Comparison of ENCODE assay signal across 30 mouse cellular contexts in the genomic region with DNA sequence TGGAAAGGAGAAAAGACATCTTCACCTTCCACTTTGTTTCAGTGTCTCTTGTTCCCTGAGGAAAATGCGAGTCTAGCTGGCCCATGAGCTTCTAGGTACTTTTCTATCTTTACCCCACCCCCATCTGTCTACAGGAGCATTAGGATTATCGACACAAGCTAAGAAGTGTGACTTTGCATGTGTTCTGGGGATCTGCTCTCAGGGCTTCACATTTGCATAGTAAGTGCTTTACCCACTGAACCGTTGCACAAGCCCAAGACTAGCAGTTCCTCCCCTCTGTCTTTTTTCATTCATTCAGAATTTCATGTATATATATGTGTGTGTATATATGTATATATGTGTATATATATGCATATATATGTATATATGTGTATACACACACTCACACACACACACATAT.
A peak's percentile ranks its signal among the peaks of the same experiment; 100 is the strongest.
DNase-seq lines count a peak whose midpoint lies in the region; ATAC-seq and TF ChIP-seq lines count a peak whose summit lies in the region.
"Had no signal": no experiment of that assay in that cellular context is flagged by ENCODE, and none has a peak within 500 bp of the region (broad histone marks: within the 10 kb centered on the region; RNA-seq: fewer than 3 reads in every experiment).

No protein-coding gene starts in this region.

- H3K4me3 ChIP-seq in kidney, adult 2 months (ENCODE audit: insufficient read depth, low read depth, low read length): no peak overlapping the region
- no peak overlapping the region for H3K4me3 ChIP-seq in kidney, embryonic 14.5 days (ENCODE audit: low read length)
- no peak overlapping the region for H3K4me3 ChIP-seq in kidney, embryonic 16.5 days (ENCODE audit: low read length)
- no peak overlapping the region for H3K4me3 ChIP-seq in midbrain, embryonic 13.5 days (replicated peaks)
- H3K4me3 ChIP-seq in midbrain, embryonic 10.5 days: no peak overlapping the region
- H3K4me3 ChIP-seq: embryonic facial prominence, embryonic 13.5 days; embryonic facial prominence, embryonic 15.5 days; erythroblast, embryonic 14.5 days; forebrain, embryonic 10.5 days; forebrain, embryonic 12.5 days had no signal

- H3K27ac ChIP-seq in kidney, adult 2 months (ENCODE audit: insufficient read depth, low read depth, low read length): no peak overlapping the region
- H3K27ac ChIP-seq in kidney, embryonic 14.5 days (ENCODE audit: low read depth, low read length): no peak overlapping the region; the same call in 1 of the 2 replicates
- H3K27ac ChIP-seq in kidney, embryonic 16.5 days (ENCODE audit: low read length): no peak overlapping the region
- no peak overlapping the region for H3K27ac ChIP-seq in midbrain, embryonic 13.5 days
- H3K27ac ChIP-seq in midbrain, embryonic 10.5 days (replicated peaks): no peak overlapping the region
- H3K27ac ChIP-seq: embryonic facial prominence, embryonic 13.5 days; embryonic facial prominence, embryonic 15.5 days; forebrain, embryonic 10.5 days; forebrain, embryonic 12.5 days had no signal

- H3K9ac ChIP-seq in kidney, embryonic 14.5 days (ENCODE audit: low read depth, low read length): no peak overlapping the region
- H3K9ac ChIP-seq in kidney, embryonic 16.5 days (replicated peaks; ENCODE audit: low read length): no peak overlapping the region
- no peak overlapping the region for H3K9ac ChIP-seq in midbrain, embryonic 13.5 days (replicated peaks)
- H3K9ac ChIP-seq: embryonic facial prominence, embryonic 13.5 days; embryonic facial prominence, embryonic 15.5 days; forebrain, embryonic 12.5 days had no signal

- WGBS in kidney, adult 2 months: 54% methylated on average over 3 of the region's 3 CpGs
- WGBS in kidney, embryonic 14.5 days: 54% methylated on average over 3 of the region's 3 CpGs
- 62% methylated on average over 3 of the region's 3 CpGs for WGBS in kidney, embryonic 16.5 days
- WGBS in midbrain, embryonic 13.5 days: 43% methylated on average over 3 of the region's 3 CpGs
- 56% methylated on average over 3 of the region's 3 CpGs for WGBS in midbrain, embryonic 10.5 days

- ATAC-seq in kidney, embryonic 14.5 days (ENCODE audit: low FRiP score, low TSS enrichment): peak; percentile 40; the same call in 1 of the 2 replicates
- peak; percentile 73; the same call in 1 of the 2 replicates for ATAC-seq in kidney, embryonic 16.5 days (ENCODE audit: low FRiP score, low TSS enrichment)
- 0 out of 2 replicates have a peak, but pooled peaks have one; percentile 35 for ATAC-seq in midbrain, embryonic 13.5 days
- ATAC-seq: activated CD4-positive, CD25-positive, alpha-beta regulatory T cell, adult 4 months; CD4-positive, CD25-positive, alpha-beta regulatory T cell, adult 4 months; forebrain, embryonic 14.5 days; Patski had no signal

- no peaks in the 10 kb centered on the region for H3K27me3 ChIP-seq in kidney, adult 2 months (replicated peaks; ENCODE audit: control insufficient read depth, insufficient read depth, low read length)
- H3K27me3 ChIP-seq in kidney, embryonic 14.5 days (ENCODE audit: control insufficient read depth, insufficient read depth, low read length): no peaks in the 10 kb centered on the region
- H3K27me3 ChIP-seq in kidney, embryonic 16.5 days (ENCODE audit: insufficient read depth, low read length): no peaks in the 10 kb centered on the region
- no peaks in the 10 kb centered on the region for H3K27me3 ChIP-seq in midbrain, embryonic 13.5 days
- no peaks in the 10 kb centered on the region for H3K27me3 ChIP-seq in midbrain, embryonic 10.5 days (ENCODE audit: low read depth, poor library complexity, severe bottlenecking)
- H3K27me3 ChIP-seq: CH12.LX; embryonic facial prominence, embryonic 15.5 days; forebrain, embryonic 12.5 days had no signal

- no peak overlapping the region for H3K4me2 ChIP-seq in kidney, embryonic 14.5 days (replicated peaks; ENCODE audit: low read depth, low read length)
- no peak overlapping the region for H3K4me2 ChIP-seq in kidney, embryonic 16.5 days (replicated peaks; ENCODE audit: low read depth, low read length)
- H3K4me2 ChIP-seq in midbrain, embryonic 13.5 days (replicated peaks): no peak overlapping the region
- H3K4me2 ChIP-seq: embryonic facial prominence, embryonic 13.5 days; embryonic facial prominence, embryonic 15.5 days; forebrain, embryonic 12.5 days had no signal

- TF ChIP-seq POLR2A in kidney, adult 2 months (IDR thresholded peaks at IDR 0.05; ENCODE audit: low read depth, low read length): no peak

- H3K9me3 ChIP-seq in kidney, embryonic 14.5 days (ENCODE audit: control insufficient read depth, low read length): no peaks in the 10 kb centered on the region
- no peaks in the 10 kb centered on the region for H3K9me3 ChIP-seq in kidney, embryonic 16.5 days (ENCODE audit: low read length)
- H3K9me3 ChIP-seq in midbrain, embryonic 13.5 days: no peaks in the 10 kb centered on the region
- H3K9me3 ChIP-seq in midbrain, embryonic 10.5 days (replicated peaks): no peaks in the 10 kb centered on the region
- H3K9me3 ChIP-seq: embryonic facial prominence, embryonic 13.5 days; embryonic facial prominence, embryonic 15.5 days; forebrain, embryonic 10.5 days; forebrain, embryonic 12.5 days had no signal

- TF ChIP-seq CTCF in kidney, adult 2 months (conservative IDR thresholded peaks at IDR 0.05; ENCODE audit: insufficient read depth, insufficient read length, low read depth, low read length): no peak

- peak; percentile 5 for DNase-seq in kidney, adult 2 months
- DNase-seq in kidney, postnatal 10 days: no peak
- no peak for DNase-seq in kidney, postnatal 25 days
- DNase-seq in kidney, adult 18-20 months: no peak
- no peak for DNase-seq in midbrain, embryonic 10.5 days (ENCODE audit: low spot score)
- DNase-seq: adrenal gland, adult 8-10 months; adrenal gland, postnatal 14 days; adrenal gland, postnatal 36 days; B cell, adult 2 months; cerebellum, adult 11 months; cerebellum, adult 18-20 months; cerebellum, adult 8-10 months; cerebellum, adult 9-11 months; cerebellum, postnatal 14 days; cerebellum, postnatal 36 days; embryo, embryonic 11 days had no signal

- H3K4me1 ChIP-seq in kidney, adult 2 months (ENCODE audit: control insufficient read depth, insufficient read depth, low read length): no peaks in the 10 kb centered on the region
- H3K4me1 ChIP-seq in kidney, embryonic 14.5 days (ENCODE audit: control insufficient read depth, insufficient read depth, low read length): 0 out of 2 replicates have a peak, but pooled peaks cover 3% of the 10 kb centered on the region
- H3K4me1 ChIP-seq in kidney, embryonic 16.5 days (ENCODE audit: insufficient read depth, low read length): no peaks in the 10 kb centered on the region; the same call in 1 of the 2 replicates
- peaks cover 14% of the 10 kb centered on the region for H3K4me1 ChIP-seq in midbrain, embryonic 13.5 days (replicated peaks)
- H3K4me1 ChIP-seq in midbrain, embryonic 10.5 days: peaks cover 3% of the 10 kb centered on the region; the same call in 1 of the 2 replicates
- H3K4me1 ChIP-seq: embryonic facial prominence, embryonic 13.5 days; embryonic facial prominence, embryonic 15.5 days had no signal

- H3K36me3 ChIP-seq in kidney, adult 2 months (ENCODE audit: control insufficient read depth, insufficient read depth, low read length): no peaks in the 10 kb centered on the region
- no peaks in the 10 kb centered on the region for H3K36me3 ChIP-seq in kidney, embryonic 14.5 days (ENCODE audit: control insufficient read depth, insufficient read depth, low read length)
- no peaks in the 10 kb centered on the region for H3K36me3 ChIP-seq in kidney, embryonic 16.5 days (ENCODE audit: insufficient read depth, low read length)
- no peaks in the 10 kb centered on the region for H3K36me3 ChIP-seq in midbrain, embryonic 13.5 days
- H3K36me3 ChIP-seq in midbrain, embryonic 10.5 days: no peaks in the 10 kb centered on the region
- H3K36me3 ChIP-seq: embryonic facial prominence, embryonic 13.5 days; embryonic facial prominence, embryonic 15.5 days; forebrain, embryonic 10.5 days; forebrain, embryonic 12.5 days; G1E had no signal
